Mouse (Mus musculus) liver, embryonic 16.5 days (tissue): ENCODE measurements around the gene Vwa8. TPM values are rescaled to one million over a fixed set of nuclear protein-coding genes. Genes with fewer than 3 reads are reported as not detected.

Experiments
- ATAC-seq: fragments of 200-750 bp; cut with Nextera tagmentation; 2 replicates; pipeline ENCODE4 v1.8.0; 2017; ENCODE audit warnings: low read depth, mild to moderate bottlenecking, moderate number of reproducible peaks, moderate library complexity
- H3K27ac ChIP-seq: fragments of 300-500 bp; sonication (generic); 2 replicates; pipeline ENCODE4 v1.5.1; 2014; ENCODE audit warnings: mild to moderate bottlenecking, low read length
- H3K27me3 ChIP-seq: fragments of 300-500 bp; sonication (generic); 2 replicates; pipeline ENCODE4 v1.6.1; 2014; ENCODE audit warnings: low read depth, low read length, mixed read lengths; ENCODE audit not compliant: control insufficient read depth, insufficient read depth
- H3K36me3 ChIP-seq: fragments of 300-500 bp; sonication (generic); 2 replicates; pipeline ENCODE4 v1.6.1; 2014; ENCODE audit warnings: mild to moderate bottlenecking; ENCODE audit not compliant: control insufficient read depth, insufficient read depth
- H3K4me1 ChIP-seq: fragments of 300-500 bp; sonication (generic); 2 replicates; pipeline ENCODE4 v1.6.1; 2014; ENCODE audit warnings: low read depth, low read length, mixed read lengths; ENCODE audit not compliant: control insufficient read depth
- H3K4me2 ChIP-seq: fragments of 300-500 bp; sonication (generic); 2 replicates; pipeline ENCODE4 v1.6.1; 2014; ENCODE audit warnings: low read depth, low read length, mixed read lengths
- H3K4me3 ChIP-seq: fragments of 300-500 bp; sonication (generic); 2 replicates; pipeline ENCODE4 v1.5.1; 2014; ENCODE audit warnings: low read depth, mild to moderate bottlenecking, low read length
- H3K9ac ChIP-seq: fragments of 300-500 bp; sonication (generic); 2 replicates; pipeline ENCODE4 v1.6.1; 2014; ENCODE audit warnings: low read depth, low read length
- H3K9me3 ChIP-seq: fragments of 300-500 bp; sonication (generic); replicated peaks from 2 replicates; pipeline ENCODE4 v1.6.1; 2016; ENCODE audit warnings: low read length; ENCODE audit not compliant: control insufficient read depth
- WGBS: fragments of 180-500 bp; shearing (Covaris S2); extraction: QIAGEN DNeasy Blood & Tissue Kit; methylation state at CpG from one replicate; pipeline ENCODE4 v1.1.7; 2014; ENCODE audit not compliant: insufficient replicate concordance; 5-methylcytosine and 5-hydroxymethylcytosine counted together
- polyA plus RNA-seq: library from polyadenylated mRNA; unstranded; fragments of >200 nt; fragmentation: Nextera tagmentation; extraction: Ambion mirVana; gene quantifications from 2 replicates; pipeline ENCODE4 v1.2.1, GENCODE M21; 2015

Vwa8 gene
- polyA plus RNA-seq, 1 experiment from 2014 or later = 9.5 TPM

DNA sequence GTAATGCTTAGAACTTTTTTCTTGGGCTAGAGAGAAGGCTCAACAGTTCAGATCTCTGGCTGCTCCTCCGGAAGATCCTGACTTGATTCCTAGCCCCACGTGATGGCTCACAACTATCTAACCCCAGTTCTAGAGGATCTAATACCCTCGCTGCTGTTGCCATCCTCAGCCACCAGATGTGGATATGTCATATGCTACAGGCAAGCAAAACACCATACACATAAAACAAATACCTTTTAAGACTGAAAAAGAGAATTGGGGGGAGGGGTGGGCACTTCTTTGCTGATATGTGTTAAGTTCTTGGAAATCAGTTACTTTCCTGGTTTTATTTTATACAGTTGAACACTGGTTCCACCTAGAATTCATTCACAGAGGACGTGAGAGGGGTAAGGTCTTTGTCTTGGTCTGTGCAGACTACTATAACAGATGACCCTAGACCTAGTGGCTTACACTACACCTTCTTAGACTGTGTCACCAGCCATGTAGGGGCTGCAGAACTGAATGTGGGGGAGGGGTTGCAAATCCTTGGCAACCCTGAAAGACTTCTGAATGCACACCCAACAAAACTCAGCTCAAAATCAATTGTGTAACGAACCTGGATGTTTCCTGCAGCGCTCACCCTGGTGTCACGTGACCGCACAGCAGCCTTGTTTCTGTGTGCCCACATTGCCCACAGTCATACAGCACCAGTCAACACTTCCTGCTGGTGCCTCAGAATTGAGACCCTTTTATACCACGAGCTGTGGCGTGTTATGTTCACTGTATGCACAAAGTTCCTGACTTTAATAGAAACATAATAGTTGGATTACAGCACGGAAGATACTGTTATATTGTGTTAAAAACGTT, 394.4 kb downstream of the Vwa8 start:
- WGBS = 31% methylated on average over 12 of the region's 12 CpGs
- H3K4me2 ChIP-seq = no peak overlapping the region
- H3K9ac ChIP-seq = no peak overlapping the region
- H3K27ac ChIP-seq = no peak overlapping the region
- H3K27me3 ChIP-seq = no peaks in the 10 kb centered on the region
- no peak for ATAC-seq
- no peaks in the 10 kb centered on the region for H3K36me3 ChIP-seq
- H3K9me3 ChIP-seq = no peaks in the 10 kb centered on the region; the same call in 1 of the 2 replicates
- no peak overlapping the region for H3K4me3 ChIP-seq
- no peaks in the 10 kb centered on the region for H3K4me1 ChIP-seq

DNA sequence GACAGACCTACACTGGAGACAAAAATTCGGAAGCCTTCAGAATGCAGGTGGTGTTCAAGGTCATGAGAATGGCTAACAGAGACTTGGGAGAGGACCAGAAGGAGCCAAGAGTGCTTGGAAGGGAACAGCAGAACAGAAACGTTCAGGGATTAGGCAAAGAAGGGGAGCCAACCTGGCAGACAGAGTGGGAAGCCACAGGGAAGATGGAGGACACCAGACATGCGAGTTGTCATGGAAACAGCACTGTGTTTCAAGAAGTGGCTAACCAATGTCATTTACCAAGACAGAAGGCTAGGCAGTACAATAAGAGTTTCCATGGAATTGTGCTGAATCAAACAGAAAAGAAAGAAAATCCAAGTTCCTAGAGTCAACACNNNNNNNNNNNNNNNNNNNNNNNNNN, 395.7 kb downstream of the Vwa8 start:
- H3K4me2 ChIP-seq = no peak overlapping the region
- H3K9me3 ChIP-seq = no peaks in the 10 kb centered on the region; the same call in 1 of the 2 replicates
- no peaks in the 10 kb centered on the region for H3K36me3 ChIP-seq
- no peak overlapping the region for H3K27ac ChIP-seq
- no peak for ATAC-seq
- no peak overlapping the region for H3K4me3 ChIP-seq
- H3K4me1 ChIP-seq = no peaks in the 10 kb centered on the region
- H3K27me3 ChIP-seq = no peaks in the 10 kb centered on the region
- H3K9ac ChIP-seq = no peak overlapping the region
- WGBS = 56% methylated on average over 3 of the region's 3 CpGs

GRCm38 (mm10) chr14:79251727-79252285, 403.0 kb downstream of the Vwa8 start:
- no peak for ATAC-seq
- Histone ChIP-seq H3K9ac (no peak overlapping the region), H3K4me1 (no peaks in the 10 kb centered on the region), H3K4me3 (no peak overlapping the region), H3K27ac (no peak overlapping the region), H3K4me2 (no peak overlapping the region), H3K27me3 (no peaks in the 10 kb centered on the region), H3K9me3 (no peaks in the 10 kb centered on the region), H3K36me3 (no peaks in the 10 kb centered on the region)
- 51% methylated on average over 5 of the region's 5 CpGs for WGBS

Other genes with a start within 250 kb of the Vwa8 start
- 0.20 and 0.26 TPM in 2 replicates for gene Dgkh, start 116.3 kb upstream of the Vwa8 start, polyA plus RNA-seq